Mouse (Mus musculus): ENCODE results near the gene Daxx. TPM values are rescaled to one million over a fixed set of nuclear protein-coding genes. Genes with fewer than 3 reads are reported as not detected.

The Daxx gene
- polyA plus RNA-seq, 1 experiment from 2014 or later, result 61.5 TPM

DNA sequence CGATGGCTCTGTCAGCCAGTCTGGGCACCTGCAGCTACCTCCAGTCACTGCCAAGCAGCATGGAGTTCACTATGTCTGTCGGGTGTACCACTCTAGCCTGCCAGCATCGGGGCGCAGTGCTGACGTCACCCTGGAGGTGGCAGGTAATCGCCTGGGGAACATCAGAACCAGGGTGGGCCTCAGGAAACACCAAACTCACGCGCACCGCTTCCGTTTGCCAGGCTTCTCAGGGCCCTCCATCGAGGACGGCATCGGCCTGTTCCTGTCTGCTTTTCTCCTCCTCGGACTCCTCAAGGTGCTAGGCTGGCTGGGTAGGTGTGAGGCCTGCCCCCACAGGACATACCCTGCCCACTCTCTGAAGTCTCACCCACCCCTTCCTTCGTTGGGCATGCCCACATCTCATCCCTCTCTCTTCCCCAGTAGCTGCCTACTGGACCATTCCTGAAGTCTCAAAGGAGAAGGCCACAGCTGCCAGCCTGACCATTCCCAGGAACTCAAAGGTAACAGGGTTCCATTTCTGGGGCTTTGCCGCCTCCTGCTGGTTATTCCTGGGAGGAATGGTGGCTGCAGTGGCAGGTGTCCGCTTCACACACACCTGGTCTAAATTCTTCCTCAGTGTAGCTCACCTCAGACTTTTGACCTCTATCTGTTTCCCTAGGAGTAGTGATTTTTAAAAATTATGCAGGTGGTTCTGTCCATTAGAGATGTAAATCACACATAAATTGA, 17.2 kb downstream of the Daxx start:
- Histone ChIP-seq H3K4me3 (replicated peaks; ENCODE audit: low read length) (no peak overlapping the region), H3K36me3 (ENCODE audit: control insufficient read depth, insufficient read depth) (0 out of 2 replicates have a peak, but pooled peaks cover 2% of the 10 kb centered on the region), H3K27ac (ENCODE audit: low read length) (no peak overlapping the region), H3K9me3 (ENCODE audit: control insufficient read depth, low read length) (no peaks in the 10 kb centered on the region), H3K4me1 (replicated peaks; ENCODE audit: control insufficient read depth, insufficient read depth, low read length) (peaks cover 17% of the 10 kb centered on the region), H3K4me2 (ENCODE audit: low read length) (no peak overlapping the region), H3K27me3 (replicated peaks; ENCODE audit: control insufficient read depth, insufficient read depth, low read length) (no peaks in the 10 kb centered on the region), H3K9ac (replicated peaks; ENCODE audit: low read depth, low read length) (no peak overlapping the region)
- ATAC-seq, result no peak
- 74% methylated on average over 17 of the region's 17 CpGs for WGBS

DNA sequence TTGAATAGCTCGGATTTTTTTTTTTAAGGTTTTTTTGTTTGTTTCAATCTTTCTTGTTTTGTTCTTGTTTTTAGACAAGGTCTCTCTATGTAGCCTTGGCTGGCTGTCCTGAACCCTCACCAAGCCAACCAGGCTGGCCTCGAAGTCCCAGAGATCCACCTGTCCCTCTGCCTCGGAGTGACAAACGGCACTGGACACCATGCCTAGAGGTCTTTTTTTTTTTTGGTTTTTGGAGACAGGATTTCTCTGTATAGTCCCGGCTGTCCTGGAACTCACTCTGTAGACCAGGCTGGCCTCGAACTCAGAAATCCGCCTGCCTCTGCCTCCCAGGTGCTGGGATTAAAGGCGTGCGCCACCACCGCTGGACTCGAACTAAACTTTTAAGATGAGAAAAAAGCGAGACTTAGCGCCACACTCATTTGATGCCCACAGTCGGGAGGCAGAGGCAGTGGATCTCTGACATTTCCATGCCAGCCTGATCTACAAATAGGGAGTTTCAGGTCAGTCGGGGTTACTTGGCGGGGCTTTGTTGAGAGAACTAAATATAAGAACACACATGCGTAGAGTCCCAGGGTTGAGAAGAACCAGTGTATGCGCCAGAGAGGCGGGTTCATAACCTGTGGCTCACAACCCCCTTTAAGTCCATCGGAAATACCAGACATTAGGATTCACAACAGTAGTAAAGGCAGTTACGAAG, 19.2 kb downstream of the Daxx start:
- H3K4me3 ChIP-seq (replicated peaks; ENCODE audit: low read length), result peak overlapping the region; percentile 76
- H3K9ac ChIP-seq (replicated peaks; ENCODE audit: low read depth, low read length), result peak overlapping the region; percentile 84
- peak overlapping the region; percentile 98 for H3K4me2 ChIP-seq (ENCODE audit: low read length)
- ATAC-seq, result no peak
- no peaks in the 10 kb centered on the region for H3K27me3 ChIP-seq (replicated peaks; ENCODE audit: control insufficient read depth, insufficient read depth, low read length)
- no peak overlapping the region for H3K27ac ChIP-seq (ENCODE audit: low read length)
- no peaks in the 10 kb centered on the region for H3K9me3 ChIP-seq (ENCODE audit: control insufficient read depth, low read length)
- H3K36me3 ChIP-seq (ENCODE audit: control insufficient read depth, insufficient read depth), result 0 out of 2 replicates have a peak, but pooled peaks cover 5% of the 10 kb centered on the region
- 62% methylated on average over 21 of the region's 21 CpGs for WGBS
- peaks cover 18% of the 10 kb centered on the region for H3K4me1 ChIP-seq (replicated peaks; ENCODE audit: control insufficient read depth, insufficient read depth, low read length)

DNA sequence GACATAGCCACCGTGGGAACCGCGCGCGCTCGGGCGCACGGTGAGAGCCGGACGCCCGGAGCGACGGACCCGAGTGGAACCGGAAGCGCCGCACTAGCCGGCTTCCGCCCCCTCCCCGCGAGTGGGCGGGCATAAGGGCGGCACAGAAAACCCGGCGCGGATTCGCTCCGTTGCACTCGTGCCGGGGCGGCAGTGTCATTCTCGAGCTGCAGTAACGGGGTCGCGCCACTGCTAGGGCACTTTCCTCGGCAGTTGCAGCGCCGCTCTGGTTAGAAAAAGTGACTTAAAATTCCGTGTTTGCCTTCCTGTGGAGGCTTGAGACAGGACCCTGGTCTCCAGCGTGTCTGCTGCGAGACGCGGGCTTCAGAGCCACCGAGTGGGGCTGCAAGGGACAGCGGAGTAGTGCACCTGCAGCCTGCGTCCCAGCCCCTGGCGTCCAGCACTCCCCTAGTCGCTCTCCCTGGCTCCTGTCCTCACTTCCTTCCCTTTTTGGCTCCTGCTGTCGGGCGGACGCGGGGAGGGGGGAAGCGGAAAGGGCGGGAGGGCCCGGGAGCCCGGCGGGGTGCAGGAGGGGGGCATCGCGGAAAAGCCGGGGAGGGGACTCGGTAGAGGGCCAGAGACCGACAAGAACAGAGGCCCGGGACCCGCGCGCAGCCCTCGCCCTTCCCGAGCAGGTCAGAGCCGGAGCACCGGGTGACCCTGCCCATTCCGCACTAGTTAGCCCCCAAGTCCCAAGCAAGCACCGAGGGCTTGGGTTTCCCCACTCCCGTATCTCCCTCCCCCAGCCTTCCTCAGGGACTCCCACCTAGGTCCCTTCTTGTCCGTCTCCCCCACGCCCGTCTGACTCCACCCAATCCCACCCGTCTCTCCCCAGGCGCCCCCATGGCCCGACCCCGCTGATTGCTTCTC, 20.4 kb downstream of the Daxx start, which contains the start of gene Rgl2:
Rgl2 (plus strand) TSS at position 173 of the 909 bp plus-strand sequence.
- peak; percentile 93 for ATAC-seq
- no peaks in the 10 kb centered on the region for H3K27me3 ChIP-seq (replicated peaks; ENCODE audit: control insufficient read depth, insufficient read depth, low read length)
- peak within 1 kb of the TSS; percentile 76 for H3K4me3 ChIP-seq (replicated peaks; ENCODE audit: low read length)
- H3K36me3 ChIP-seq (ENCODE audit: control insufficient read depth, insufficient read depth), result 0 out of 2 replicates have a peak, but pooled peaks cover 5% of the 10 kb centered on the region
- H3K4me2 ChIP-seq (ENCODE audit: low read length), result peak within 1 kb of the TSS; percentile 98
- WGBS, result under 1% methylated on average over 70 of the region's 80 CpGs
- no peaks in the 10 kb centered on the region for H3K9me3 ChIP-seq (ENCODE audit: control insufficient read depth, low read length)
- peak within 1 kb of the TSS; percentile 92 for H3K27ac ChIP-seq (ENCODE audit: low read length)
- H3K9ac ChIP-seq (replicated peaks; ENCODE audit: low read depth, low read length), result peak within 1 kb of the TSS; percentile 84
- peaks cover 18% of the 10 kb centered on the region for H3K4me1 ChIP-seq (replicated peaks; ENCODE audit: control insufficient read depth, insufficient read depth, low read length)

DNA sequence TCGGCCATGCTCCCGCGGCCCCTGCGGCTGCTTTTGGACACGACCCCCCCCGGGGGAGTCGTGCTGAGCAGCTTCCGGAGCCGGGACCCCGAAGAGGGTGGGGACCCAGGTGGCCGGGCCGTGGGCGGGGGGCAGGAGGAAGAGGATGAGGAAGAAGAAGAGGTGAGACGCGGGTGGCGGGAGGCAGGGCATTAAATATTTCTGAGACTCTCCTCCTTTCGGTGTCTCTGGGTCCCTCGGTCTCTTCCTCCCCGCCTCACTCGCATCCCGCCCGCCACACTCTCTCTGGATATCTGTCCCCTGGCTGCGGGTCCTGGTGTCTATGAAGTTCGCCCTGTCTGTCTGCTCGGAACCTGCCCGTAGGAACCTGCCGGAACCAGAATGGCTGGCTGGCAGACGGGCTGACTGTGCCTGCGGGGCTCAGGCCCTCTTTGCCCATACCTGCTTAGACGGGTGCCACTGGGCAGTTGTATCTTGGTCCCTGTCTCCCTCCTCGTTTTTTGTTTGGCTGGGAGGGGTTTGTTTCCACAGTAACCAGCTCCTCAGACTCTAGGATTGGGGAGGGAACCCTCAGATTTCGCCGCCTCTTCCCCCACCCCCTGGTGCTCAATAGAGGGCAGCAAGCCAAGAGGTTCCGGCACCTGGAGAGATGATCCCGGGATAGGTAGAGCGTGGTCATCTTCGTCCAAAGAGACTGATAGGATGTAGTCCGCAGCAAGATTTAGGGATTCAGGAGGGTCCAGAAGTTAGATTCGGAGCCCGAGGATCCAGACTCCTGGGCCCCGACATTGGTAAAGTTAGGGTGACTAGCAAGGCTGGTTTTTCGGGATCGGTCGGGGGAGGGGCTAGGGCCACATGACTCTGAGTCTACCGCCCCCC, 21.3 kb downstream of the Daxx start:
- no peak for ATAC-seq
- under 1% methylated on average over 41 of the region's 45 CpGs for WGBS
- H3K36me3 ChIP-seq (ENCODE audit: control insufficient read depth, insufficient read depth), result 0 out of 2 replicates have a peak, but pooled peaks cover 8% of the 10 kb centered on the region

DNA sequence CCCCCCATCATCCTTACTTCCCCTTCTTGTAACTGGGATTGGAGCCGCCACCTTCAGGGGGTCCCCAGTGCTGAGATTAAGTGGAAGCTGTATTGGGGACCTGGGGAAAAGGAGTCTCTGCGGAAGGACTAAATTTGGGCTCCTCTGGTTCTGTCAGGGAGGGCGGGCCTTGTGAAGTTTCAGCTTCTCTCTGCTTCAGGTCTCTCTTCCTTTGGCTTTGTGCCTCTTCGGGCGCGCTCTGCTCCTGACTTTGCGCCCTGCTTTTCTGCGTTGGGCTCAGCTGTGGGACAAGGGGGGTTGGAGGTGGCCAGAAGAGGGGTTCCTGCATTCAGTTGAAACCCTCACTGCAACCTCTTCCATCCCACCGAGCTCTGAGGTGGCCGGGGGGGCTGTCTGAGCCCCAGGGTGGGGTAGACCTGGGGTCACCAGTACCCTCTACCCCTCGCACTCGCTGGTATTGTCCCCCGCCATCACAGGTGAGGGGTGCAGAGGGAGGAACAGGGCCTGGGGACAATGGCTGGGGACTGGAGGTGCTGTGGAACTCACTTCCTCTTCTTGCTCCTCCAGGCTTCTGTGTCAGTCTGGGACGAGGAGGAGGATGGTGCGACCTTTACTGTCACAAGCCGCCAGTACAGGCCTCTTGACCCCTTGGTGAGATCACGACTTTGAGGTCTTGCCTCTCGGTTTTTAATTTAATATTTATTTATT, 22.1 kb downstream of the Daxx start:
- Histone ChIP-seq H3K9ac (replicated peaks; ENCODE audit: low read depth, low read length) (peak overlapping the region; percentile 84; the same call in 1 of the 2 replicates), H3K36me3 (ENCODE audit: control insufficient read depth, insufficient read depth) (0 out of 2 replicates have a peak, but pooled peaks cover 8% of the 10 kb centered on the region), H3K4me3 (replicated peaks; ENCODE audit: low read length) (peak overlapping the region; percentile 76), H3K27me3 (replicated peaks; ENCODE audit: control insufficient read depth, insufficient read depth, low read length) (no peaks in the 10 kb centered on the region), H3K4me2 (ENCODE audit: low read length) (peak overlapping the region; percentile 98), H3K4me1 (replicated peaks; ENCODE audit: control insufficient read depth, insufficient read depth, low read length) (peaks cover 18% of the 10 kb centered on the region), H3K27ac (ENCODE audit: low read length) (no peak overlapping the region), H3K9me3 (ENCODE audit: control insufficient read depth, low read length) (no peaks in the 10 kb centered on the region)
- WGBS, result 34% methylated on average over 17 of the region's 18 CpGs
- ATAC-seq, result no peak

More for the DNA sequence above, 21.3 kb downstream of the Daxx start:
- peak overlapping the region; percentile 98 for H3K4me2 ChIP-seq (ENCODE audit: low read length)
- H3K27ac ChIP-seq (ENCODE audit: low read length), result peak overlapping the region; percentile 92
- no peaks in the 10 kb centered on the region for H3K9me3 ChIP-seq (ENCODE audit: control insufficient read depth, low read length)
- H3K4me1 ChIP-seq (replicated peaks; ENCODE audit: control insufficient read depth, insufficient read depth, low read length), result peaks cover 18% of the 10 kb centered on the region
- H3K9ac ChIP-seq (replicated peaks; ENCODE audit: low read depth, low read length), result peak overlapping the region; percentile 84
- peak overlapping the region; percentile 76 for H3K4me3 ChIP-seq (replicated peaks; ENCODE audit: low read length)
- no peaks in the 10 kb centered on the region for H3K27me3 ChIP-seq (replicated peaks; ENCODE audit: control insufficient read depth, insufficient read depth, low read length)

DNA sequence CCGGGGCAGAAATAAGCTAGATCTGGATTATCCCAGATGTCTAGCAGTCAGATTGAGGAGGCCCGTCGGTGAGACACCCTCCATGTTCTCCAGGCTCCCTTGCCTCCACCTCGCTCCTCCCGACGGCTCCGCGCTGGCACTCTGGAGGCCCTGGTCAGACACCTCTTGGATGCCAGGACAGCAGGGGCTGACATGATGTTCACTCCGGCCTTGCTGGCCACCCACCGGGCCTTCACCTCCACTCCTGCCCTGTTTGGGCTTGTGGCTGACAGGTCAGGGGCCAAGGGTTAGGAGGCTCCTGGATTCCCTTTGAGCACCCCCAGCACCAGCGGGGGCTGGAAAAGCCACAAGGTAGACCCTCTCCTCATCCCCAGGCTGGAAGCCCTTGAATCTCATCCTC, 22.7 kb downstream of the Daxx start:
- no peak overlapping the region for H3K4me3 ChIP-seq (replicated peaks; ENCODE audit: low read length)
- 0 out of 2 replicates have a peak, but pooled peaks cover 8% of the 10 kb centered on the region for H3K36me3 ChIP-seq (ENCODE audit: control insufficient read depth, insufficient read depth)
- peaks cover 18% of the 10 kb centered on the region for H3K4me1 ChIP-seq (replicated peaks; ENCODE audit: control insufficient read depth, insufficient read depth, low read length)
- no peak overlapping the region for H3K27ac ChIP-seq (ENCODE audit: low read length)
- ATAC-seq, result no peak
- no peaks in the 10 kb centered on the region for H3K27me3 ChIP-seq (replicated peaks; ENCODE audit: control insufficient read depth, insufficient read depth, low read length)
- no peaks in the 10 kb centered on the region for H3K9me3 ChIP-seq (ENCODE audit: control insufficient read depth, low read length)
- whole genome bisulfite sequencing, result 88% methylated on average over 11 of the region's 11 CpGs
- no peak overlapping the region for H3K9ac ChIP-seq (replicated peaks; ENCODE audit: low read depth, low read length)
- H3K4me2 ChIP-seq (ENCODE audit: low read length), result no peak overlapping the region

DNA sequence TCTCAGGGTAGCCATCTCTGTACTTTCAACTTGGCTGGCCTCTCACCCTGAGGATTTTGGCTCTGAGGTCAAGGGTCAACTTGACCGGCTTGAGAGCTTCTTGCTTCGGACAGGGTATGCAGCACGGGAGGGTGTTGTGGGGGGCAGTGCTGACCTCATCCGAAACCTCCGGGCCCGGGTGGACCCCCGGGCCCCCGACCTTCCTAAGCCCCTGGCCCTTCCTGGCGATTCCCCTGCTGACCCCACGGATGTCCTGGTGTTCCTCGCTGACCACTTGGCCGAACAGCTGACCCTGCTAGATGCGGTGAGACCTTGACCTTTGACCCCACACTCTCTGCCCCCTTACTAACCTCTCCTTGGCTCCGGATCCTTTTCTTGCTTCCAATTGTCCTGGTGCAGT, 23.2 kb downstream of the Daxx start:
- Histone ChIP-seq H3K9ac (replicated peaks; ENCODE audit: low read depth, low read length) (no peak overlapping the region), H3K4me1 (replicated peaks; ENCODE audit: control insufficient read depth, insufficient read depth, low read length) (peaks cover 18% of the 10 kb centered on the region), H3K36me3 (ENCODE audit: control insufficient read depth, insufficient read depth) (0 out of 2 replicates have a peak, but pooled peaks cover 8% of the 10 kb centered on the region), H3K9me3 (ENCODE audit: control insufficient read depth, low read length) (no peaks in the 10 kb centered on the region), H3K27me3 (replicated peaks; ENCODE audit: control insufficient read depth, insufficient read depth, low read length) (no peaks in the 10 kb centered on the region), H3K4me2 (ENCODE audit: low read length) (no peak overlapping the region), H3K27ac (ENCODE audit: low read length) (no peak overlapping the region), H3K4me3 (replicated peaks; ENCODE audit: low read length) (no peak overlapping the region)
- 84% methylated on average over 14 of the region's 14 CpGs for WGBS
- ATAC-seq, result no peak

DNA sequence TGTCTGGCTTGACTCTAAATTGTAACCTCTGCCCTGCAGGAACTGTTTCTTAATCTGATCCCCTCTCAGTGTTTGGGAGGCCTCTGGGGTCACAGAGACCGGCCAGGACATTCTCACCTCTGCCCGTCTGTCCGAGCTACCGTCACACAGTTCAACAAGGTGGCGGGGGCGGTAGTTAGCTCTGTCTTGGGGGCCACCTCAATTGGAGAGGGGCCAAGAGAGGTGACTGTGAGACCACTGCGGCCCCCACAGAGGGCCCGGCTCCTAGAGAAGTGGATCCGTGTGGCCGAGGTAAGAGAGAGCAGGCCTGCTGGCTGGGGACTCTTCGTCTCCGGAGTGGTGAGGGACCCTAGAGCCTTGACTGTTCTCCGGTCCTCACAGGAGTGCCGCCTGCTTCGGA, 23.8 kb downstream of the Daxx start:
- 92% methylated on average over 15 of the region's 15 CpGs for WGBS
- Histone ChIP-seq H3K36me3 (ENCODE audit: control insufficient read depth, insufficient read depth) (0 out of 2 replicates have a peak, but pooled peaks cover 6% of the 10 kb centered on the region), H3K4me1 (replicated peaks; ENCODE audit: control insufficient read depth, insufficient read depth, low read length) (peaks cover 18% of the 10 kb centered on the region)

More for the DNA sequence above, 23.8 kb downstream of the Daxx start:
- no peak for ATAC-seq
- H3K27me3 ChIP-seq (replicated peaks; ENCODE audit: control insufficient read depth, insufficient read depth, low read length), result no peaks in the 10 kb centered on the region
- H3K4me2 ChIP-seq (ENCODE audit: low read length), result no peak overlapping the region
- H3K27ac ChIP-seq (ENCODE audit: low read length), result no peak overlapping the region
- H3K9me3 ChIP-seq (ENCODE audit: control insufficient read depth, low read length), result no peaks in the 10 kb centered on the region
- H3K4me3 ChIP-seq (replicated peaks; ENCODE audit: low read length), result no peak overlapping the region
- H3K9ac ChIP-seq (replicated peaks; ENCODE audit: low read depth, low read length), result no peak overlapping the region

Data from forebrain, embryonic 16.5 days (tissue).